Mouse (Mus musculus): ENCODE results near the gene Prkcg. TPM values are rescaled to one million over a fixed set of nuclear protein-coding genes. Genes with fewer than 3 reads are reported as not detected.
A peak's percentile ranks its signal among the peaks of the same experiment; 100 is the strongest.

The Prkcg gene
- polyA plus RNA-seq, 1 experiment, result 0.23 TPM

DNA sequence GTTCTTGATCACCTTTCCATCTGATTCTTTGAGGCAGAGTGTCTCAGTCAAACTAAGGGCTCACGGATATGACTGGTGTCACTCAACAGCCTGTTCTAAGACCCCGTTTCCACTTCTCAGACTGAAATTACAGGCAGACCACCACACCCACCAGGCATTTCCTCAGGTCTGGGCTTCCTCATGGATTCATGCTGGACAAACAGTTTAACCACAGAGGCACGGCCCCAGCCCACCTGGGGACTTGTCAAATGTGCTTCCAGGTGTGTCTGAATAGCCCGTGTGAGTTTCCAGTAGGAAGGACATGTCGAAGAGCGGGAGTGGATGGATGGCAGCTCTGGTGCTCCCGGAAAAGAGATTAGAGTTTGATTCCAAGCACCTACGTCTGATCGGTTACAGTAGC, 60.8 kb downstream of the Prkcg start:
- Histone ChIP-seq H3K36me3 (replicated peaks; ENCODE audit: low read length) (no peaks in the 10 kb centered on the region), H3K4me1 (no peaks in the 10 kb centered on the region), H3K9me3 (no peaks in the 10 kb centered on the region), H3K27me3 (replicated peaks) (no peaks in the 10 kb centered on the region), H3K4me3 (replicated peaks) (no peak overlapping the region)
- TF ChIP-seq FLI1 (IDR thresholded peaks at IDR 0.05; ENCODE audit: low read length) (no peak), GATA1 (IDR thresholded peaks at IDR 0.05; ENCODE audit: borderline replicate concordance, low read length) (no peak)

DNA sequence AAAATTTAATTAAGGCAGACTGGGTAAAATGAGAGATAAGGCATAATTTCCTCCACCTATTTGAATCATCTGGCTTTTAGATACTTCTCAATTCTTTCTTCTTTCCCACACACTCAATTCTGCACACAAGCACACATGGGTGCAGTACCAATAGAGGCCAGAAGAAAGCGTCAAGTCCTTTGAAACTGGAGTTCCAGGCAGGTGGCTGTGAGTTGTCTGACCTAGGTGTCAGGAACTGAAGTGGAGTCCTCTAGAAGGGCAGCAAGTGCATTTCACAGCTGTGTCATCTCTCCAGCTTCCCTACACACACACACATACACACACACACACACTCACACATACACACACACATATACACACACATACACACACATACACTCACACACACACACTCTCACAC, 62.6 kb downstream of the Prkcg start:
- peaks cover 2% of the 10 kb centered on the region for H3K27me3 ChIP-seq (replicated peaks)
- H3K9me3 ChIP-seq, result no peaks in the 10 kb centered on the region
- TF ChIP-seq GATA1 (IDR thresholded peaks at IDR 0.05; ENCODE audit: borderline replicate concordance, low read length) (no peak), FLI1 (IDR thresholded peaks at IDR 0.05; ENCODE audit: low read length) (no peak)
- H3K36me3 ChIP-seq (replicated peaks; ENCODE audit: low read length), result no peaks in the 10 kb centered on the region
- H3K4me3 ChIP-seq (replicated peaks), result no peak overlapping the region
- H3K4me1 ChIP-seq, result no peaks in the 10 kb centered on the region

DNA sequence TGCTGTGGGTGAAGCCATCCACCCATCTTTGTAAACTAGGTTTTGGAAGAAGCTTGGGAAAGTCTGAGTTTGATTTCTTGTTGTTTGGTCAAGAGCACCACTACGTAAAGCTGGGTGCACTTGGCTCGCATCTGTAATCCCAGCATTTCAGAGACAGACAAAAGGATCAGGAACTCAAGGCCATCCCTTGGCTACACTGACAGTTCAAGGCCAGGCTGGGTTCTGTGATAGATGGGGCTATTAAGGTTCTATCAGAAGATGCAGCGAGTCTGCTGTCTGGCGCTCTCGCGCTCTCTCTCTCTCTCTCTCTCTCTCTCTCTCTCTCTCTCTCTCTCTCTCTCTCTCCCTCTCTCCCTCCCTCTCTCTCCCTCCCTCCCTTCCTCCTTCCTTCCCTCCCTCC, 65.9 kb downstream of the Prkcg start:
- Histone ChIP-seq H3K9me3 (no peaks in the 10 kb centered on the region), H3K27me3 (replicated peaks) (peaks cover 5% of the 10 kb centered on the region), H3K4me3 (replicated peaks) (no peak overlapping the region), H3K4me1 (no peaks in the 10 kb centered on the region), H3K36me3 (replicated peaks; ENCODE audit: low read length) (no peaks in the 10 kb centered on the region)
- TF ChIP-seq FLI1 (IDR thresholded peaks at IDR 0.05; ENCODE audit: low read length) (no peak), GATA1 (IDR thresholded peaks at IDR 0.05; ENCODE audit: borderline replicate concordance, low read length) (no peak)

DNA sequence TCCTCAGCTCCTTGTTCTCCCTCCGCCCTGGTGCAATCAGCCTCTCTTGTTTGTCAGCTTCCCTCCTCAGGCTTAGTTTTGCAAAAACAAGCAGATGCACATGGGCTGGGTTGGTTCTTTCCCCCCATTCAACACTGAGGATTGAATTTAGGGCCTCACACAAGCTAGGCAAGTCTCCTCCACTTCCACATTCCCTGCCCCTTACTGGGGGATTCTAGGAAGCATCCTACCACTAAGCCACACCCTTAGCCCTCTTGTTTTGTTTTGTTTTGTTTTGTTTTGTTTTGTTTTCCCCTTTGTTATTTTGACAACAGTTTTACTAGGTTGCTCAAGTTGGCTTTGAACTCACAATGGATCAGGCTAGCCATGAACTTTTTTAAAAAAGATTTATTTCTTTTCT, 71.7 kb downstream of the Prkcg start:
- H3K4me3 ChIP-seq (replicated peaks), result no peak overlapping the region
- no peaks in the 10 kb centered on the region for H3K9me3 ChIP-seq
- H3K27me3 ChIP-seq (replicated peaks), result peaks cover 15% of the 10 kb centered on the region
- H3K4me1 ChIP-seq, result peaks cover 2% of the 10 kb centered on the region; the same call in 1 of the 2 replicates
- H3K36me3 ChIP-seq (replicated peaks; ENCODE audit: low read length), result no peaks in the 10 kb centered on the region
- no peak for TF ChIP-seq GATA1 (IDR thresholded peaks at IDR 0.05; ENCODE audit: borderline replicate concordance, low read length)
- no peak for TF ChIP-seq FLI1 (IDR thresholded peaks at IDR 0.05; ENCODE audit: low read length)

DNA sequence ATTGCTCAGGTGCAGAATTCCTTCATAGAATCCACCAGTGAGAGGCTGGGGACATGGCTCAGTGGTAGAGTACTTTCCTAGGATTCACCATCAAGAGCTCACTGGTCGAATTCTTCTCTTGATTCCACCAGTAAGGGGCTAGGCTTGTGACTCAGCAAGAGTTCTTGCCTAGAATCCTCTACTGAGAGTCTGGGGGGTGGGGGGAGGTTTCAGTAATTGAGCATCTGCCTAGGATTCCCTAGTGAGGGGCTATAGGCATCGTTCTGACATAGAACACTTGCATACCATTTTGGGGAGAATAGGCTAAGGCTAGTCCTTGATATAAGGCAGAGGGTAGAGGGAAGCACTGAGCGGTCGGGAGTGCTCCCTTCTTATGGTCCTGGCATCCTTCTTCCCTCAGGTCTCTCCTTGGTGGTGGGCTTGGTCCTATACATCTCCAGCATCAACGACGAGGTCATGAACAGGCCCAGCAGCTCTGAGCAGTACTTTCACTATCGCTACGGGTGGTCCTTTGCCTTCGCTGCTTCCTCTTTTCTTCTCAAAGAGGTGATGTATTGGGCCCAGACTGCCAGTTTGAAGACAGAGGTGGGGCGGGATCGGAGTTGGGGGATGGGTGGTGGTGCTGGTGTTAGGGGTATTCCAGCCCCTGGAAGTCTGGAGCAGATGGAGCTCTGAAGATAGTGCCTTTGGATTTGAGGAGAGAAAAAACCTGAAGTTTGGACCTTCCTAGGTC, 76.7 kb downstream of the Prkcg start:
- Histone ChIP-seq H3K4me1 (peaks cover 24% of the 10 kb centered on the region; the same call in 1 of the 2 replicates), H3K4me3 (replicated peaks) (peak overlapping the region; percentile 79), H3K9me3 (no peaks in the 10 kb centered on the region), H3K36me3 (replicated peaks; ENCODE audit: low read length) (no peaks in the 10 kb centered on the region), H3K27me3 (replicated peaks) (peaks cover 39% of the 10 kb centered on the region)
- TF ChIP-seq FLI1 (IDR thresholded peaks at IDR 0.05; ENCODE audit: low read length), result no peak
- TF ChIP-seq GATA1 (IDR thresholded peaks at IDR 0.05; ENCODE audit: borderline replicate concordance, low read length), result no peak

DNA sequence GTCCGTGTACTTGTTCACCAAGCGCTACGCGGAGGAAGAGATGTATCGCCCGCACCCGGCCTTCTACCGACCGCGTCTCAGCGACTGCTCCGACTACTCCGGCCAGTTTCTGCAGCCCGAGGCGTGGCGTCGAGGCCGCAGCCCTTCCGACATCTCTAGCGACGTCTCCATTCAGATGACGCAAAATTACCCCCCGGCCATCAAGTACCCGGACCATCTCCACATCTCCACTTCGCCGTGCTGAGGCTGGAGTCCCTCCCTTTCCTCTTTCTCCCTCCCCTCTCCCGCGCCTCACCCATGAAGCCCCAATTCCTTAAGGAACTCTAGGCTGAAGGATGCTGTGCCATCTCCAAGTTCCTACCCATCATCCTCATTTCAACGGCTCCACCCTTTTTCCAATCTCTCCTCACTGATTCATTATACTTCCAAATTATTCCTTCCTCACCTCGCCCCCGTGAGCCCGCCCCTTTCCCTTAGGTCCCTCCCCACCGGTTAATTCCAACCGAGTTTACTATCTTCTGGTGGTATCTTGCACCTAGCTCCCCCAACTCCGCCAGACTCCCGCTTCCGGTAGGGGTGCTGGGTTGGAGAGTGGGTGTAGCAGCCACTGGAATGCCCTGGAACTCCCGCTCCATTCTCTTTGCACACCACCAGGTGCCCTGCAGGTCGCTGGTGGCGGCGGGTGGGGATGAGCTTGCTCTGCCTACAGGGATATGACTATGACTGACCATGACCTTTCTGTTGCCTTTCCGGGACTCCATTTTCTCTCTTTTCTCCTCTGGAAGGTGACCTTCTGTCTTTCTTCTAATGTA, 77.9 kb downstream of the Prkcg start:
- no peaks in the 10 kb centered on the region for H3K9me3 ChIP-seq
- TF ChIP-seq FLI1 (IDR thresholded peaks at IDR 0.05; ENCODE audit: low read length) (no peak), GATA1 (IDR thresholded peaks at IDR 0.05; ENCODE audit: borderline replicate concordance, low read length) (no peak)
- H3K27me3 ChIP-seq (replicated peaks), result peaks cover 39% of the 10 kb centered on the region
- no peaks in the 10 kb centered on the region for H3K36me3 ChIP-seq (replicated peaks; ENCODE audit: low read length)
- H3K4me3 ChIP-seq (replicated peaks), result peak overlapping the region; percentile 44
- H3K4me1 ChIP-seq, result peaks cover 24% of the 10 kb centered on the region; the same call in 1 of the 2 replicates

DNA sequence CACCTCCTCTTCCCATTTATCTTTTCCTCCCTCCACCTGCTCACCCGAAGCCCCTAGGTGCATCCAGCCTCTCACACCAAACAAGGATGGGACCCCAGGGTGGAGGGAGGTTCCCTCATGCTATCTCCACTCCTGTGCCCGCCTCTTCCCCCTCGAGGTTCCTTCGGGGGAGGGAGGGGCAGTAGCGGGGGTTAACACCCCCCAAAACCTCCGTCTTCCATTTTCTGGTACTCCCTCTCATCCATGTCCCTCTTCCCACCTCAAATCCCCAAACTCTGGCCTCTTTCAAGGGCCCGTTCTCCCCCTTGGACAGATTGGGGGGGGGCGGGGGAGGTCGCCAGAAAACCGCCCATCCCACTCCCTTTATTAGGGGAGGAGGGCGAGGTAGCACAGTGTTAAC, 78.6 kb downstream of the Prkcg start:
- Histone ChIP-seq H3K9me3 (peaks cover 3% of the 10 kb centered on the region; the same call in 1 of the 2 replicates), H3K4me3 (replicated peaks) (no peak overlapping the region), H3K4me1 (peaks cover 27% of the 10 kb centered on the region; the same call in 1 of the 2 replicates), H3K36me3 (replicated peaks; ENCODE audit: low read length) (no peaks in the 10 kb centered on the region), H3K27me3 (replicated peaks) (peaks cover 39% of the 10 kb centered on the region)
- no peak for TF ChIP-seq GATA1 (IDR thresholded peaks at IDR 0.05; ENCODE audit: borderline replicate concordance, low read length)
- TF ChIP-seq FLI1 (IDR thresholded peaks at IDR 0.05; ENCODE audit: low read length), result no peak

DNA sequence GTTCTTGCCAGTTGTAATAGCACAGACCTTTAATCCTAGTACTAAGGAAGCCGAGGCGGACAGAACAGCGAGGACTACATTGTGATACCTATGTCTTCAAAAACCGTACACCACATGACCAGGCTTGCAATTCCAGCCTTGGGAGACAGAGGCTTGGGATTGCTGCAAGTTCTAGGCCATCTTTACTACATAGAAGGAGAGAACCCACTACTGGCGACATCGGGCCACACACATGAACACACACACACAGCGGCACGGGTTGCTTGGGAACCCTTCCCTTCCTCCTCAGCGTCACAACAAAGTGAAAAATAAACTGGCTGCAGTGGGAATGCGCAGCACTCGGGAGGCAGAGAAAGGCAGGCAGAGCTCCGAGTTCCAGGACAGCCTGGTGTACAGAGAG, 79.3 kb downstream of the Prkcg start:
- Histone ChIP-seq H3K4me3 (replicated peaks) (peak overlapping the region; percentile 14), H3K9me3 (peaks cover 4% of the 10 kb centered on the region; the same call in 1 of the 2 replicates), H3K27me3 (replicated peaks) (peaks cover 39% of the 10 kb centered on the region), H3K4me1 (peaks cover 28% of the 10 kb centered on the region; the same call in 1 of the 2 replicates), H3K36me3 (replicated peaks; ENCODE audit: low read length) (no peaks in the 10 kb centered on the region)
- TF ChIP-seq GATA1 (IDR thresholded peaks at IDR 0.05; ENCODE audit: borderline replicate concordance, low read length), result no peak
- no peak for TF ChIP-seq FLI1 (IDR thresholded peaks at IDR 0.05; ENCODE audit: low read length)

DNA sequence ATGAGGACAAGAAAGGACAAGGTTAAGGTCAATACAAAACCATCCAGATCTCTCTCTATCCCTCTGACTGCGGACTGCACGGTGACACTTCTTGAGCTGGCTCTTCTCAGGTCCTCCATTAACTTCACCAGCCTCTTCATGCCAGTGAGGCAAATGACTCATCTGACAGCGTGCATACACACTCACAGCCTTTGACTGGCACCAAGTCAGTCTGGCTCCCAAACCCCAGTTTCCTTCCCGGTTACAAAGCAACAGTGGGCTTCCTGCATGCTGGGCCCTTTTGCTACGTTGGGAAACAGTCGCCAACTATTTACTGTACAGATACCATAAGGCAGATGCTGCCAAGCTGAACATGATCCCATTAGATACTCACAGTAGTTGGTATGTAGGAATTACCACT, 80.2 kb downstream of the Prkcg start:
- H3K4me3 ChIP-seq (replicated peaks), result no peak overlapping the region
- no peaks in the 10 kb centered on the region for H3K36me3 ChIP-seq (replicated peaks; ENCODE audit: low read length)
- H3K4me1 ChIP-seq, result peaks cover 28% of the 10 kb centered on the region; the same call in 1 of the 2 replicates
- H3K27me3 ChIP-seq (replicated peaks), result peaks cover 38% of the 10 kb centered on the region
- H3K9me3 ChIP-seq, result peaks cover 4% of the 10 kb centered on the region; the same call in 1 of the 2 replicates
- no peak for TF ChIP-seq GATA1 (IDR thresholded peaks at IDR 0.05; ENCODE audit: borderline replicate concordance, low read length)
- TF ChIP-seq FLI1 (IDR thresholded peaks at IDR 0.05; ENCODE audit: low read length), result no peak

DNA sequence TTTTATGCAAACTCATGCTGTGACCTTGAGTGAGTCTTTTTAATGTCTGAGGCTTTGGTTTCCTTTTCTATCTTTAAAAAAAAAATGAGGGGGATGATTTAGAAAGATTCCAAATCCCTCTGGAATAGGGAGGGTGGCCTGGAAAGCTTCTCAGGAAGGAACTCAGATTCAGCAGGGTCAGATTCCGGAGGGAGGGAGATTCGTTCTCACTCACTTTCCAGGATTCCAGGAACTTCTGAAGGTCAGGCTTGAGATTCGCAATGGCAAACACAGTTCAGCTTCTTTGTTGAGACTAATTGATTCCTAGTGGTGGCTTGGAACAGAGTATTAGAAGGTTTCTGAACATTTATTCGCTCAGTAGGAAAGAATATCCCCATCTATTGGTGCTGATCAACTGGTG, 81.4 kb downstream of the Prkcg start:
- Histone ChIP-seq H3K9me3 (peaks cover 4% of the 10 kb centered on the region; the same call in 1 of the 2 replicates), H3K27me3 (replicated peaks) (peaks cover 32% of the 10 kb centered on the region), H3K4me3 (replicated peaks) (no peak overlapping the region), H3K36me3 (replicated peaks; ENCODE audit: low read length) (no peaks in the 10 kb centered on the region), H3K4me1 (peaks cover 28% of the 10 kb centered on the region; the same call in 1 of the 2 replicates)
- TF ChIP-seq GATA1 (IDR thresholded peaks at IDR 0.05; ENCODE audit: borderline replicate concordance, low read length) (no peak), FLI1 (IDR thresholded peaks at IDR 0.05; ENCODE audit: low read length) (no peak)
